Mouse (Mus musculus) adrenal gland (tissue): ENCODE data around the gene Pgbd5.
"Not testable (repeated sequence)": the region's sequence is repeated elsewhere in the genome, so short reads cannot be mapped to it uniquely, and the experiment has no call there.

Experiments used
- intact Hi-C: fragments of 180-260 bp; cut with DNase I; formaldehyde crosslinking; loops from one replicate; pipeline ENCODE4 v1.15.1; 2025

The Pgbd5 gene

GRCm38 (mm10) chr8:124430881-124431280 lies 8.6 kb downstream of the Pgbd5 start:
- intact Hi-C loops = no loop called here

- intact Hi-C loops = no loop called here
These were observed 10.0 kb downstream of the Pgbd5 start for GRCm38 (mm10) chr8:124429417-124429816.

GRCm38 (mm10) chr8:124428721-124429120 lies 10.7 kb downstream of the Pgbd5 start:
- intact Hi-C loops = not testable (repeated sequence)

- intact Hi-C loops = no loop called here
These were observed 18.0 kb downstream of the Pgbd5 start for GRCm38 (mm10) chr8:124421413-124421812.

GRCm38 (mm10) chr8:124418927-124419326 lies 20.5 kb downstream of the Pgbd5 start:
- intact Hi-C loops = no loop called here

- intact Hi-C loops = no loop called here
These were observed 21.3 kb downstream of the Pgbd5 start for GRCm38 (mm10) chr8:124418185-124418584.

GRCm38 (mm10) chr8:124416646-124417045 lies 22.8 kb downstream of the Pgbd5 start:
- intact Hi-C loops = no loop called here

GRCm38 (mm10) chr8:124415789-124416188 lies 23.7 kb downstream of the Pgbd5 start:
- intact Hi-C loops = no loop called here

- intact Hi-C loops = no loop called here
These were observed 24.5 kb downstream of the Pgbd5 start for GRCm38 (mm10) chr8:124415002-124415401.

- intact Hi-C loops = no loop called here
These were observed 26.1 kb downstream of the Pgbd5 start for GRCm38 (mm10) chr8:124413244-124413965.

- intact Hi-C loops = no loop called here
These were observed 26.8 kb downstream of the Pgbd5 start for GRCm38 (mm10) chr8:124412496-124413243.

- intact Hi-C loops = loop anchor here (10.0 kb wide), 1 partner anchor 130 kb away; no protein-coding TSS in a partner anchor
These were observed 34.8 kb downstream of the Pgbd5 start for GRCm38 (mm10) chr8:124404471-124405260.

- intact Hi-C loops = loop anchor here (10.0 kb wide), 1 partner anchor 131 kb away; no protein-coding TSS in a partner anchor
These were observed 35.6 kb downstream of the Pgbd5 start for GRCm38 (mm10) chr8:124403876-124404275.

GRCm38 (mm10) chr8:124399403-124399861 lies 40.0 kb downstream of the Pgbd5 start:
- intact Hi-C loops = no loop called here

GRCm38 (mm10) chr8:124398843-124399402 lies 40.5 kb downstream of the Pgbd5 start:
- intact Hi-C loops = no loop called here

- intact Hi-C loops = no loop called here
These were observed 42.0 kb downstream of the Pgbd5 start for GRCm38 (mm10) chr8:124397321-124398065.

GRCm38 (mm10) chr8:124396531-124396930 lies 42.9 kb downstream of the Pgbd5 start:
- intact Hi-C loops = no loop called here

- intact Hi-C loops = no loop called here
These were observed 44.1 kb downstream of the Pgbd5 start for GRCm38 (mm10) chr8:124395392-124395791.

GRCm38 (mm10) chr8:124394951-124395350 lies 44.5 kb downstream of the Pgbd5 start:
- intact Hi-C loops = no loop called here

- intact Hi-C loops = no loop called here
These were observed 45.5 kb downstream of the Pgbd5 start for GRCm38 (mm10) chr8:124393927-124394326.

- intact Hi-C loops = no loop called here
These were observed 46.4 kb downstream of the Pgbd5 start for GRCm38 (mm10) chr8:124393013-124393412.
